Mouse (Mus musculus) adrenal gland (tissue): ENCODE results near the gene Rpl9-ps6.
"Not testable (repeated sequence)": the region's sequence is repeated elsewhere in the genome, so short reads cannot be mapped to it uniquely, and the experiment has no call there.

Source experiments
- intact Hi-C: fragments of 180-260 bp; cut with DNase I; formaldehyde crosslinking; loops from one replicate; pipeline ENCODE4 v1.15.1; 2025
- long read RNA-seq, 2 experiments: library from polyadenylated mRNA; unstranded; transcript quantifications; one replicate each; pipeline ENCODE4 v2.0.0; 2020; ENCODE audit warnings: borderline replicate concordance in 1 of 2; ENCODE audit not compliant: insufficient replicate concordance in 1 of 2

The Rpl9-ps6 gene
- long read RNA-seq, experiment 1, transcript Rpl9-ps6-201 (1 exons, 714 nt) = major isoform, 91 of 91 reads
- long read RNA-seq, experiment 1, partial matches to known transcripts = 0 of 91 reads
- long read RNA-seq, experiment 1, other reads (novel, unspliced or antisense) = 0 of 91 reads
- long read RNA-seq, experiment 2, transcript Rpl9-ps6-201 (1 exons, 714 nt) = major isoform, 127 of 127 reads
- long read RNA-seq, experiment 2, partial matches to known transcripts = 0 of 127 reads
- long read RNA-seq, experiment 2, other reads (novel, unspliced or antisense) = 0 of 127 reads

DNA sequence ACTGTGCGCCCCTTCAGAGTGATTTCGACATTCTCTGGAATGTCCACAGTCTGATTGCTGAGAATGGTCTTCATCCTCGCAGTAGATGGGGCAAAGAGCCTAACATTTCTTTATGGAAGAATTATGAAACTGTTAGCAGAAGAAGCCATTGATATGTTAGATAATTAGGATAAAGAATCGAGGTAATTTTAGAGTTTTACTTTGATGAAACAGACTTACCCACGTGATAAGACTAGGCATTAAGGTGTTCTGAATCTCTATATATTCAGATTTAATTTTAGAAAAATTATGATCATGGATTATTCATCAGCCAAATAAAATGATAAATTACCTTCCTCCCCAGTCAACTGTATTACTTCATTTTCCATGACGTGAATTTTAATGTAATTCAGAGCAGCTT lies at the start of gene Rpl9-ps6:
Gene Rpl9-ps6, minus strand, starts transcription at position 101 of the 400 bp plus-strand sequence.
- intact Hi-C loops = no loop called here

DNA sequence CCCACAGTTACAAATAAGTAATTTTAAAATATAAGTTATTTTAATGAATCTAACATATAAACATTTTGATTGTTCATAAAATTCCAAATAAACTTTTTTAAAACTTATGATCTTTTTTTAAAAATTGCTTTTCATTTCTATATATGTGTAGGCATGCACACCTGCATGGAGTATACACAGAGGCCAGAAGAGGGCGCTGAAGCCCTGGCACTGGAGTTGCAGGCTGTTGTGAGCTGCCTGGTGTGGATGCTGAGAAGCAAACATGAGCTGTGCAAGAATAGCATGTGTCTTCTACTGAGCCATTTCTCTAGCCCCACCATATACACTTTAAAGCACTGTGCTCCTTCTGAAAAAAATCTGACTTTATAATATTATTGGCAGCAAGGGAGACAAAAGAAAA lies 46.1 kb upstream of the Rpl9-ps6 start:
- intact Hi-C loops = no loop called here

DNA sequence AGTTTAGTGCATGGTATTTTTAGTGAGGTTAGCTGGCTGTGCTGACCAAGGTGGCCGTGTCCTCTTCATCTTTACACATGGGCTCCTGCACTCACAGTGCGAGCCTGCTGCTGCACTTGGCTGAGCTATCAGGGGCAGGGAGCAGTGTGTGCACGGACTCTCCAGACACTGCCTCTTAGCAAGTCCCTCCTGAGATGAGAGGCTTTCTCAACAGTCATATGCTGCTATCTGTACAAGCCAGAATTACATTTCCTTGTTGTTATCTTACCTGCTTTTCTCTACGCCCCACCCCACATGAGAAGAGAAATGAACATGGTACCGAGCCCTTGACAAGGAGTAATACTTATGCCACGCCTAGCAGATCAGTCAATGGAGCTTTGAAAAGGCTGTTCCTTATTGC lies 44.6 kb upstream of the Rpl9-ps6 start:
- intact Hi-C loops = no loop called here

DNA sequence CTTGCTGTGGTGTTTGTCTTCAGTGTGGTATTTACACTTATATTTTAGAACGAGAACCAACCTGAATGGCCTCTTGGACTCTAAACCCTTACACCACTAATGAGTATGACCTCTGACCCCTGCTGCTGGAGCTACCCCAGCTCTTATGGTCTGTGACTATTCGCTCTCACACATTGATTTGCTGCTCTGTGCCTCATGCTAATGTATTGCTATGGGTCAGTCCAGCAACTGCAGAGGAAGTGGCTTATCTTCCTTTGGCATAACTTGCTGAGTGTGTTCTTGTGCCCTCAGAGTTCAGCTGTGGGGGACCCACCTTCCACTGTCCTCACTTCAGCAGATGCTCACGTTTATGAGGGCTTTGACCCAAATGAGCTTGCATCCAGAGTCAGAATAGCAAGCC lies 43.9 kb upstream of the Rpl9-ps6 start:
- intact Hi-C loops = no loop called here

DNA sequence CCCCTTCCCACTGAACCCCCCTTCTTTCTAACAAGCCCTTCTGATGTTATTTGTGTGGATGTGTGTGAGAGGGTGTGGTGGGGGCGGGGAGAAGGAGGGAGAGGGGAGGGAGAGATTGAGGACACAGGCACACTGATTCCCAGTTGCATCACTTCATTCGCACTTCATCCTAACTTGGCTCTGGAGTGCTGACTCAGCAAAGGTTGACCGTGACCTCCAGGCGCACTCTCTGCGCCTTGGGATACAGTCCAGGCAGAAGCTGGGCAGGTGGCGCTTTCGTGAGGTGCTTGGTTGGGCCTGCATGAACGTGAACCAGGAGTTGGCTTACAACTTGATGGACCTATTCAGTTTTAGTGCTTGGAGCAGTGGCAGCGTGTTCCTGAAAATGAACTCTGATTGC lies 41.1 kb upstream of the Rpl9-ps6 start:
- intact Hi-C loops = no loop called here

DNA sequence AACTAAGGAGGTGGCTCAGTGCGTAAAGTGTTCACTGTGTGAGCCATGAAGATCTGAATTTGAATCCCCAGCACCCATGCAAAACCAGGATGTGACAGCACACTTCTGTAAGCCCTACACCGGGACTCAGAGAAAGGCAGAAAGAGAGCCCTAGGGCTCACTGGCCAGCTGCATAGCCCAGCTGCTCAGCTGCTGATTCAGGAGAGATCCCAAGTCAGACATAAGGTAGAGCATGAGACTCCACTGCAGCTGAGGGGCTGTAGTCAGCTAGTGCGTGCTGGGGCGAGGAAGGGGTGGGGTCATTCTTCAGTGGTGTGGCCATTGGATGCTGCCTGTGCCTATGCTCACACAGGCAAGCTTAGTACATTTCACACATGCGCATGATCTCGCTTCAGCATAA lies 40.7 kb upstream of the Rpl9-ps6 start:
- intact Hi-C loops = no loop called here

DNA sequence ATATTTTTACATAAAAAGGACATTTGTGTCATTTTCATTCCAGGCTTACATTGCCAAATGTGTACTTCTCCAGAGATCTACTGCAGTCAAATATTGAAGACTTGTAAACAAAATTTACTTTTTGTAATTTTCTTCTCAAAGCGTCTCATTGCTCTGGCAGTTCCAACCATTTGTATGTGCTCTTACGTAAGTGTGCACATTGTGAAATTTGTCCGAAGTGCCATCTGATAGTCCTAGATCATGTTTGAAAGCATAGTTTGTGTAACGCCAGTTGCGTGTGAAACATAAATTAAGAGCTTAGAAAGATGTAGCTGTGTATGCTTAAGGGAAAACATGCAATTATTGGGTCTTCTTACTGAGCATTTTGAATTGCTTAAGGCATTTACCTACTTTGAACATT lies 40.1 kb upstream of the Rpl9-ps6 start:
- intact Hi-C loops = no loop called here

DNA sequence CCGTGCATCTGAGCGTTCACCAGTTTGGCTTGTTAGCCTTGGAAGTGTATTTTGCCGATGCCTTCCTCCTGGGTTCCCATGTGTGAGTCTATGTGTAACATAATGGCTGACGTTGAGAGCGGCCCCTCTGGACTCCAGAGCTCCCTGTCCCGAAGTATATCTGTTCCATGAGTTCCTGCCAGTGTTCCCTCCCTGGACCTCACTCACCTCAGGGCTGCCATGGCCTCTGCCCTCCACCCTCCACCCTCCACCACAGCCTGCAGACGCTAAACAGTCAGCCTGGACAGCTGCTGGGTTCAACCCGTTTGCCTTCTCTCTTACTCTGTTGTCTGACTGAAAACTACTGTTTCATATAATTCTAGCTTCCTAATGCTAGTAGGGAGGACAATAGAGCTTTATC lies 39.7 kb upstream of the Rpl9-ps6 start:
- intact Hi-C loops = no loop called here

DNA sequence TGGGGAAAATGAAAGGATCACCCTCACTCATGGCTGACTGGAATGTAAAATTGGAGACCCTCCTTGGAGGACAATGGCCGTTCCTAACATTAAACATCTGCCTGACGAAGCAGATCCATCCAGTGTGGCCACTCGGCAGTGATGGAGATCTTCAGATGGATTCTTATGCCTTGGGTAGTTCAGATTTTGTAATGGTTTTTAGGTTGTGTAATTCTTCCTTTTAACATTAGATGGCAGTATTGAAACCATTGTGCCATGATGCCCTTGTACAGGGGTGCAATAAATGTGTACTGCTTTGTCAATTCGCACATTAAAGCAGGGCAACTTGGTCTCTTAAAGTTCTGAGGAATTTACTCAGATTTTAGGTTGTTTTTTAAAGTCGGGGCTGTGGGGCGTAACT lies 35.0 kb upstream of the Rpl9-ps6 start:
- intact Hi-C loops = loop anchor here (5.0 kb wide), 1 partner anchor 191 kb away; no protein-coding TSS in a partner anchor

DNA sequence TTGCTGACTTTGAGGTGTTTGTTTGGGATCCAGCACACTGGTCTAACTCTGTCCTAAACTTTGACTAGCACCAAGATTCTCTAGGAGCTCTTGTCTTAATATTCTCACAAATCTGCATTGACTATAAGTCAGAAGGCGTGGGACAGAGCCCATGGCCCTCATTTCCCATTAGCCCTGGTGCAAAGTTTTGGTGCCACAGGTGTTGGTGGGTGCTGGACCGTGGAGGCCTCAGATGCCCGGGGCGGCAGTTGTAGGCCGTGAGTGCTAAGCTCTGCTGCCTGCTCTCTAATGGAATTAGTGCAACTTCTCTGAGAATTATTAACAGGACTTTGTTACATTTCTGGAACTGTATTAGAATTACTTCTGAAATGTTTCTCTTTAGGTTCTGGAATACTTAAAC lies 31.6 kb upstream of the Rpl9-ps6 start:
- intact Hi-C loops = no loop called here

DNA sequence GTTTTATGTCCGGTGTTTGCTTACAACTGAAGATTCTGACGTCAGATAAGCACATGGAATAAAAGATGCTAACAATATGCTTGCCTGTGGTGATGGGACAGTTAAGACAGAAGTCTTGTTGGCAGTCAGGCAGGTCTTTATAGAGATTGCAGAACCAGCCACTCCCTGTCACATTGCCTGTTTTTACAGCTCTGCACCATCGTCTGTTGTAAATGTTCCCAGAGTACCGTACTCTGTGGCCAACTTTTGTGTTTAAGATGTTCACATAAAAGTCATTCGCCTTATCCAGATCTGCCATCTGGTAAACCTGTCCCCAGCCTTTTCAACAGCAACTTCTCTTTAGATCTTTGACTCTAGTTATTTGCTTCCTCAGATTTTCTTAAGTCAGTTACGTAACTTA lies 31.0 kb upstream of the Rpl9-ps6 start:
- intact Hi-C loops = no loop called here

DNA sequence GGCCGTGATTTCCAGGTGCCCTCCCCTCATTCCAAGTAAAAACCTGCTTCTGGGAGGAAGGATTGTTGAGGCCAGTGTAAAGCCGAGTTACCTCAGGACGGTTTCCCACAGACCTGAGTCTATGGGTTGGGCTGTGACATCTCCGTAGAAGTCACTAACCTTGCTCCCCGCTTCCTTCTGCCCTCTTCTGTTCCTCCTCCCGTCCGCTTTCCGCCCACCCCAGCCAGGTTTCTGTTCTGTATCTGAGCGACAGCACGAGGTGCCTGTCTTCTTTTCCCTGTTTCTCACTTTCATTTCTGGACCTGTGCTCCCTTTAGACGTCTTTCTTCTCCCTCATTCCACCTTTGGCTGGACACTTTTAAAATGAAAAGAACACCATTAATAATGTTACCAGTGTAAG lies 28.7 kb upstream of the Rpl9-ps6 start:
- intact Hi-C loops = no loop called here

DNA sequence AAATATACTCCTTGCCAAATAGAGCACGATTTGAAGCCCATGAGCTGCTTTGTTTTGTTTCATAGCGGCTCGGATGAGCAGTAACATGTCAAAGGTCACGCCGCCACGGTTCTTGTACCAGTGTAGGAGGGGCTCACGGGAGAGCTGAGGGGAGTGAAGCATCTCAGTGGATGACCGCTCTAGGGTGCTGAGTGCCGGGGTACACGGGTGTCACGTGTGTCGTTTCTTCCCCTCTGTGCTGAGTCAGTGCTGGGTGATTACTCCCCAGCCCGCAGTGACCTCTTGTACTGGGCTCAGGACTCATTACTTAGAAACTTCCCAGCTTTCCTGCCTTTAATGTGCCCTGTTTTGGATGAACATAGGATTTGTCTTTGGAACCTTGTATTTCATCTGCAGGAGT lies 28.2 kb upstream of the Rpl9-ps6 start:
- intact Hi-C loops = no loop called here

DNA sequence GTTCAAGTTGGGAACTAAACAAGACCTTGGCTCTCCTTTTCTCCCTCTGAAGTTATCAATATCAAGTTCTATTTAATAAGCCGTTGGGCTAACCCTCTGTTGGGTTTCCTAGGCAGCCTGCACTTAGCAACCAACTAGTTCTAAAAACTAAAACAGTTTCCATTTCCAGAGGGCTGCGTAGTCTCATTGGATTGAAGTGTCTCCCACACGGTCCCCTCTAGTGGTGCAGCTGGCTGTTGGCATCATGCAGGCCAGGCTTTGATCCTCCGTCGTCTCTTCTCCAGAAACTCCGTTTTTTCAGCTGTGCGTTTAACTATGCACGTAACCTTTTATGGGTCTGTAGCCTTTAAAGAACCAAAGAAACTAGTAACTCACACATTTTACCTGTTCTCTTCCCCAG lies 27.1 kb upstream of the Rpl9-ps6 start:
- intact Hi-C loops = no loop called here

DNA sequence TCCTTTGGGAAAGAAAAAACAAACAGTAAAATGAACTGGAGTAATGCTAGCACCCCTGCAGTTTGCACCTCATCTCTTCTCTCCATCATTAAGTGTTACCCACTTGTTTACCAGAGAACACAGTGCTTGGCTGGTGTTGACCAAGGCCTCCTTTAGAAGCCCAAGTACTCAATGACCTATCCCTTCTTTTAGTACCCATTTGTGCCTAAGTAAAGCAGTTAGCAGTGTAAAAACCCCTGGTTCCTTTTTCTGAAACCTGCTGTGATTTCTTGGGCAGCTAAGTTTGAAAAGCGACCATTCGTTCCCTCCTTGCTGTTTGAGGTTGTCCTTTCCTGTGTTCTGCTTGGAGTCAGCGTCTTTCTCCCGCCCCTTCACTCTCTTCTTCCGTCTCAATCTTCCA lies 26.6 kb upstream of the Rpl9-ps6 start:
- intact Hi-C loops = no loop called here

DNA sequence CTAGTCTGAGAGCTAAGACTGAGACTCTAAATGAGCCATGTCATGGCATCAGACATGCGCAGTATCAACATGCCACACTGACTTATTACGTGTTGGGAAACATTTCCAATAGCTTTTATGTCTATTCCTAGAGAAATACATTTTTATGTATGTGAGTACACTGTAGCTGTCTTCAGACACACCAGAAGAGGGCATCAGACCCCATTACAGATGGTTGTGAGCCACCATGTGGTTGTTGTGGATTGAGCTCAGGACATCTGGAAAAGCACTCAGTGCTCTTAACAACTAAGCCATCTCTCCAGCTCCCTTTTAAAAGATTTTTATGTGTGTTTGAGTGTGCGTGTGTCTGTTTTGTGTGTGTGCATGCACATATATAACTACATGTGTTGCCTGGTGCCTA lies 26.0 kb upstream of the Rpl9-ps6 start:
- intact Hi-C loops = no loop called here

DNA sequence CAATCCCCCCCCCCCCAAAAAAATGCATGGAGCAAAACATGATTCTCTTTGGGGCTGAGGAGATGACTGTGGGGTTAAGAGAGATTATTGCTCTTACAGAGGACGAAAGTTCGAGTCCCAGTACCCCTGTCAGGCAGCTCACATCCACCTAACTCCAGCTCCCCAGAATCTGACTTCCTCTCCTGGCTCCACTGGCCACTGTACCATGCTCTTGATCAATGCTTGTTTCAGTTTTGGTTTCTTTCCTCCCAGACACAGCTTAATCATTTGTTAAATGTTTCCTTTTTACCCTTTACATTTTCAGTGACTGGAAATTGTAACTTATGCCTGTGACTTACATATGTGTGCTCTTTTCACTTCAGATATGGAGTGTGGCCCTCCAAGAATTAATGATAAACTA lies 24.6 kb upstream of the Rpl9-ps6 start:
- intact Hi-C loops = no loop called here

DNA sequence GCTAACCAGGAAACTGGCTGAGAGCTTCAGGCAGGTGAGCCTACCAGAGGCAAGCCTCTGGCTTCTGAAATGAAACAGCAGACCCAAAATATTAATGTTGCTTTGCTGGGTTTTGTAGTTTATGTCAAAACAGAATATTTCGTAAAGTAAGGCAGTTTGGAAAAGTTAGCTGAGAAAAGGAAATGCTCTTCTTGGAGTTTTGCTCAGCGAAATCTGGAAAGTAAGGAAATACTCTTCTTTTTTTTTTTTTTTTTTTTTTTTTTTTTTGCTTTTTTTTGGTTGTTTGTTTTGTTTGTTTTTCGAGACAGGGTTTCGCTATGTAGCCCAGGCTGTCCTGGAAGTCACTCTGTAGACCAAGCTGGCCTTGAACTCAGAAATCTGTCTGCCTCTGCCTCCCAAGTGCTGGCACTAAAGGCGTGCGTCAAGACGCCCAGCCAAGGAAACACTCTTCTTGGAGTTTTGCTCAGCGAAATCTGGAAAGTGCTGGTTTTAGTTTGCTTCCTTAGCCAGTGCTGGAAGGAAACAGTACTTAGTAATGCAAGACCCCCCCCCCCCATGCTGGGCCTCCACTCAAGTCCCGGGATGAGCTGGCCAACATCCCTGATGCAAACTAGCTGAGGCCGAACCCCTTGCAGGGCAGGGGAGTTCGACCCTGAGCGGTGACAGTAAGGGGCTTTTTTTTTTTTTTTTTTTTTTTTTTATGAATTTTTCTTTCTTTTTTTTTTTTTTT lies 23.0 kb upstream of the Rpl9-ps6 start:
- intact Hi-C loops = no loop called here

DNA sequence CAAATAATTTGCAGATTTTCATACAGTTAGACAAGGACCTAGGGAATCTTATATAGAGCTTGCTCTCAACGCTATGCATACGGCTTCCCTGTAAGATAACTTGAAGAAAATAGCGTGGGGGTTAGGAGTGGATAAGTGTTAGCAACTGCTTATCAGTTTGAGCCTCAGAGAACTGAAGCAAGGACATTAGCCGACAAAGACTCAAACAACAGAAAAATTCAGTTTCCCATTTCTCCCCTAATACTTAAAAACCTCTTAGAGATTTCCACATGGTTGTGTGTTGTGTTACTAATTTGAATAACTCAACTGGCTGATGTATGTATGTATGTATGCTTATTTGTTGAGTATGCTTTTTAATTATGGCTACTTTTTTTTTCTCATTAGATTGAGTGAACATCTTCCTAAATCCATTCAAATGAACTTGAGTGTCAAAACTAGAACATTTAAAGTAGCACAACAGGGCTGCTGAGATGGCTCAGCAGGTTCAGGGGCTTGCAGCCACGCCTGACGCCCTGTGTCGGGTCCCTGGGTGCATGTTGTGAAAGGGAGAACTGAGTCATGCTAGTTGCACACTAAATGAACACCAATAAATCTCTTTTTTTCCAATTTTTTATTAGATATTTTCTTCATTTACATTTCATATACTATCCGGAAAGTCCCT lies 21.3 kb upstream of the Rpl9-ps6 start:
- intact Hi-C loops = no loop called here

DNA sequence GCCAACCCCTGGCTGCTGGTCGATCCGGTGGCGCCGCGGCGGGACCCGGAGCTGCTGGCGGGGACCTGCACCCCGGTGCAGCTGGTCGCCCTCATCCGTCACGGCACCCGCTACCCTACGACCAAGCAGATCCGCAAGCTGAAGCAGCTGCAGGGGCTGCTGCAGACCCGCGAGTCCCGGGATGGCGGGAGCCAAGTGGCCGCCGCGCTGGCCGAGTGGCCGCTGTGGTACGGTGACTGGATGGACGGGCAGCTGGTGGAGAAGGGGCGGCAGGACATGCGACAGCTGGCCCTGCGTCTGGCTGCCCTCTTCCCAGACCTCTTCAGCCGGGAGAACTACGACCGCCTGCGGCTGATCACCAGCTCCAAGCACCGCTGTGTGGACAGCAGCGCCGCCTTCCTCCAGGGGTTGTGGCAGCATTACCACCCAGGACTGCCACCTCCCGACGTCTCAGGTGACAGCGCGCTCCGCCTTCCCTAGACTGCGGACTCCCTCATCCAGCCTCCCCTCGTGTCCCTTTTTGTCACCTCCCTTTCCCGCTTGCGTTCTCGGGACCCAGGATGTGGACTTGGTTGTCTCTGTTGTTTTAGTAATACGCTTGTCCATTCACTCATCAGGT lies 19.8 kb upstream of the Rpl9-ps6 start:
- intact Hi-C loops = not testable (repeated sequence)

DNA sequence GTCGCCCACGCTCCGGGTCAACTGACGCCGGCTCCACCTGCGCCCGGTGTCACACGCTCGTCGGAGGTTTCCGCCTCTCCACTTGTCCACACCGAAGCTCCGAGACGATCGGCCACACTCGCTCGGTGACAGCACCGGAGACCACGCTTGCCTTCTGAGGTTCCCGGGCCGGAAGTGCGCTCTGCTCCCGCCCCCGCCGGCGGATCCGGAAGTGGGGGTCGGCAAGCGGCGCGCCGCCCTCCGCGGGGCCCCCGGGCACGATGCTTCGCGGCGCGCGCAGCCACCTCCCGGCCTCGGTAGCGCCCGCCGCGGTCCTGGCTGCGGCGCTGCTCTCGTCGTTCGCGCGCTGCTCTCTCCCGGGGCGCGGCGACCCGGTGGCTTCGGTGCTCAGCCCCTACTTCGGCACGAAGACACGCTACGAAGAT lies 19.3 kb upstream of the Rpl9-ps6 start, which contains the start of gene Minpp1:
Gene Minpp1, plus strand, starts transcription at position 89 of the 425 bp plus-strand sequence.
- intact Hi-C loops = no loop called here
